Mouse (Mus musculus): ENCODE measurements around the gene Mitd1. TPM values are rescaled to one million over a fixed set of nuclear protein-coding genes. Genes with fewer than 3 reads are reported as not detected.
A peak's percentile ranks its signal among the peaks of the same experiment; 100 is the strongest.

Gene Mitd1
- total RNA-seq (2021): 1 to 10 TPM; 3.4 to 4.9 TPM

- intact Hi-C loops (cut with DNase I): loop anchor here (1.0 to 5.0 kb wide), 3 partner anchors 25 to 237 kb away; partner anchors contain the start of genes Rev1 and Txndc9
- peak; percentile 90 to 92 for DNase-seq
These were observed at the start of gene Mitd1, which contains the start of gene Mrpl30 for GRCm38 (mm10) chr1:37890025-37890652. Gene Mitd1 (minus strand): TSS chr1:37890411. Gene Mrpl30 (plus strand): TSS chr1:37890477.

DNA sequence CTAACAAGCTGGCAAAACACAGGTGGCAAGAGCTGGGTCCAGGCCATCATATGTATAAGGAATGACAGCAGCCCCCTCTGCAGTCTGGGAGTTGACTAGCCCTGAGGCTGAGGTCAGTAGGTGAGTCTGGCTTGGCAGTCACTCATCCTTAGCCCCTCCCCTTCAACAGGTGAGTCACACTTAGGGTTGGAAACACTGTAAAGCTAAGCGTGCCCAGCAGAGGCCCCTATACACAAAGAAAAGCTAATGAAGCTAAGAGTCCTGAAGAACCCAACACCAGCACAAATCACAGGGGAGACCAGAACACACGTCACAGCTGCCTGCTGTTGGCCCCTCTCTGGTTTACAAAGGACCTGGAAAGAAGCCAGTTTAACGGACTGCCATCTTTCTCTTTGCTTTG is 41.6 kb upstream of the Mitd1 start:
- DNase-seq: no peak
- intact Hi-C loops (cut with DNase I): no loop called here

GRCm38 (mm10) chr1:37925971-37926370 is 35.8 kb upstream of the Mitd1 start:
- intact Hi-C loops (cut with DNase I): no loop called here
- DNase-seq: no peak

DNA sequence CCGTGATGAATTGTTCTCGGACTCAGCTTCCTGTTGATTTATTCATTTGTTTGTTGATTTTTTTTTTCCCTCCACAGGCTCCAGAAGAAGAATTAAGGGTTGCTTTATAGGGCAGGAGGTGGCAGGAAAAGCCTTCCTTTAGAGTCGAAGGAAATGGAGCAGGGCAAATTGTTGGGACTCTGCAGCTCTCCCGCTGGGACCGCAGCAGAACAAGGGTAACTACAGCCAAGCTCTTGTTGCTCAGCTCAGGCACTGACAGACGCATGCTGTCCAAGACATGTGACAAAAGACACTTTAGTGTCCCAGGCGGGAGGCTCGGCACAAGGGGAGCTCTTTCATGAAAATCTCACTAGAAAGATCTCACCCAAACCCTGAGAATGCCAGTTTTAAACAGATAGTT is 32.3 kb upstream of the Mitd1 start:
- intact Hi-C loops (cut with DNase I): no loop called here
- DNase-seq: no peak

GRCm38 (mm10) chr1:37918096-37918495 is 27.9 kb upstream of the Mitd1 start:
- intact Hi-C loops (cut with DNase I): no loop called here
- no peak for DNase-seq

- intact Hi-C loops (cut with DNase I): no loop called here
- no peak for DNase-seq
These were observed 27.5 kb upstream of the Mitd1 start for GRCm38 (mm10) chr1:37917666-37918065.

DNA sequence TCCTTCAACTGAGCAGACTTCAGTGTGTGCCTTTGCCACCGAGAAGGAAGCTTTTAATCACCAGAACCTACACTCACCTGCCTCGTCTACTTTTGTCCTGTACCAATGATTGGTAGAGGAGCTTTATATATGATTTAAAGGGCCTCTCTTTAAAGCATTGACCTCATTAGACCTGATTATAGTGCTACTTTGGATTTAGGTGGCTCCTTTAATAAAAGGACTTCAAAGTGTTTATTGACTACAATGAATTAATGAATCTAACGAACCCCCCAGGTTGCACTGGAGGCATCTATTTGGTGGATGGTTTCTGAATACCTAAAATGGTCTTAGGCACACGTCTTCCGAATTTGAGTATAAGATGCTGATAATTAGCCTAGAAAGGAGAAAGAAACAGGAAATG is 26.2 kb upstream of the Mitd1 start, which contains the start of gene Lyg2:
Gene Lyg2 (minus strand): TSS at position 101 of the 400 bp plus-strand sequence.
- intact Hi-C loops (cut with DNase I): no loop called here
- DNase-seq: no peak

DNA sequence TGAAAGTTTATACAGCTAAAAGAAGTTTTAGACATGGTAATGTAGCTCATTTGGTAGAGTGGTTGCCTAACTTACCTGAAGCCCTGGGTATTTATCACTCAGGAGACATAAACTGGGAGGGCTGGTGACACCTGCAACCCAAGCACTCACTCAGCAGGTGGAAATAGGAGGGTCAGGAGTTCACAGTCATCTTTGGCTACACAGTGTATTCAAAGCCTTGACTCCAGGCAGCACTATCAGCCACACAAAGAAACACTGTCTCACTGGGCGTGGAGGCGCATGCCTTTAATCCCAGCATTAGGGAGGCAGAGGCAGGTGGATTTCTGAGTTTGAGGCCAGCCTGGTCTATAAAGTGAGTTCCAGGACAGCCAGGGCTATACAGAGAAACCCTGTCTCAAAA is 22.5 kb upstream of the Mitd1 start:
- intact Hi-C loops (cut with DNase I): no loop called here
- DNase-seq: no peak

DNA sequence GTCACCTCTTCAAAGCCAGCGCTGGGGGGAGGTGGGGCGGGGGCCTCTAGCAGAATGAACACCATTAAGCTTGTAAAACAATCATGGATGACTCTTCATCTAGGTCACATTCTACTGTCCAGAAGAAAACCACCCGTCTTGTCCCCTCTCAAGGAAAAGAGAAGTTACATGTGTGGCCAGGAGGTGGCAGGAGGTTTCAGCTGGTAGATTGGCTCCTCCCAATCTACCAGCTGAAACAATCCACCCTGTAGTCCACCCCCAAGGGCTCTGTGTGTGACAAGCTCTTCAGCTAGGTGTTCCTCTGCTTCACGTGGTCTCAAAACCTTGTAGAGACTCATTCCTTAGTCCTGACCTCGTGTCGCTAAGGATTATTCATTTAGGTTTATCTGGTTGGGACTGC is 13.0 kb upstream of the Mitd1 start:
- intact Hi-C loops (cut with DNase I): no loop called here
- peak in 1 of 2 experiments; percentile 5 for DNase-seq

- DNase-seq: no peak
- intact Hi-C loops (cut with DNase I): no loop called here
These were observed 10.1 kb upstream of the Mitd1 start for GRCm38 (mm10) chr1:37900288-37900687.

- intact Hi-C loops (cut with DNase I): no loop called here
- DNase-seq: no peak
These were observed 9.6 kb upstream of the Mitd1 start for GRCm38 (mm10) chr1:37899816-37900215.

DNA sequence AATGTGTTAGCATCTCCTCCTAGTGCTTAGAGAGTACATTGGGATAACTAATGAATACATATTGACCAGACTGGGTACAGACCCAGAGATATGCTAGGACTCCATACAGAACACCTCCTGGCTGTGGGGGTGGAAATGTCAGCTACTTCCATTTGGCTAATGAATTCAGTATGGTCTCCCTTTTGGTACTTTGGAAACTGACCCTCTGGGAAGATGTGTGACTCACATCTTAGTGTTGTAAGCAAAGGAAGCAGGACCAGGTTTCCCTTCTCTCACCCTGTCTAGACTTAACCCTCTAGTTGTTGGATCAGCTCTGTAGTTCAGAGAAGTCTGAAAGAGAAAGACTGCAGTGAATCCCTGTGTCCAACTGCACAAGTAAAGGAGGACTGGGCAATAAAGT is 4.4 kb upstream of the Mitd1 start:
- no peak for DNase-seq
- intact Hi-C loops (cut with DNase I): loop anchor here (5.0 kb wide), 1 partner anchor 233 kb away; the partner anchor contains the start of gene Rev1

- intact Hi-C loops (cut with DNase I): loop anchor here (2.0 to 5.0 kb wide), 2 partner anchors 105 to 236 kb away; partner anchors contain the start of genes Rev1 and Txndc9
- DNase-seq: no peak
These were observed 1.2 kb upstream of the Mitd1 start for GRCm38 (mm10) chr1:37891400-37891799.

DNA sequence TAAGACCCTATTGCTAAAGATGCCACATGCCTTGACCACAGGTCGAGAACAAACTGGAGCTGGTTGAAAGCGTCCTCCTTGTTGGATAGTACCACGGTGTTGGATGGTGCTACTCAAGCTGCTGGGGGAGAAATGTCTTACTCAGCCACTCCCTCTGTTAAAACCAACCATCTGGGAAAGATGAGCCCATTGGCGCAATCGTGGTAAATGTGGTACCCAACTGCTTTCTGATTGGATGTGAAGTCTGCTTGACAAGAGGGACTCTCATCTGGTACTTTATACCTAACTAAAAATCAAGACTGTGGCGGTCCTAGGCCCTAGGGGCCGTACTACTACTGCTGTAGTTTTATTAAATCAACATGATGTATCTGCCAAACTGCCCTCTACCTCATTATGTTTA is 1.0 kb downstream of the Mitd1 start:
- no peak for DNase-seq
- intact Hi-C loops (cut with DNase I): loop anchor here (2.0 kb wide), 1 partner anchor 16 kb away; no protein-coding TSS in a partner anchor

DNA sequence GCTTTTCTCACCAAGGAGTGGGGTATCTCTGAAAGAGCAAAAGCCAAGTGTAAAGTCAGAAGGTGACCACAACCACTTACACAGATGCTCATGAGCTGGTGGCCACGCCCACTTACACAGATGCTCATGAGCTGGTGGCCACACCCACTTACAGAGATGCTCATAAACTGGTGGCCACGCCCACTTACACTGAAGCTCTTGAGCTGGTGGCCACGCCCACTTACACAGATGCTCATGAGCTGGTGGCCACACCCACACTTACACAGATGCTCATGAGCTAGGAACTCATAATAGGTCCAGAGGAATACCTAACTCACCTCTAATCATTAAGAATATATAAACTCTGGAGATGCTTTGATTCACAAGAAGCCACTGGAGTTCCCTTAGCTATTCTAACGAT is 5.8 kb downstream of the Mitd1 start:
- intact Hi-C loops (cut with DNase I): no loop called here

DNA sequence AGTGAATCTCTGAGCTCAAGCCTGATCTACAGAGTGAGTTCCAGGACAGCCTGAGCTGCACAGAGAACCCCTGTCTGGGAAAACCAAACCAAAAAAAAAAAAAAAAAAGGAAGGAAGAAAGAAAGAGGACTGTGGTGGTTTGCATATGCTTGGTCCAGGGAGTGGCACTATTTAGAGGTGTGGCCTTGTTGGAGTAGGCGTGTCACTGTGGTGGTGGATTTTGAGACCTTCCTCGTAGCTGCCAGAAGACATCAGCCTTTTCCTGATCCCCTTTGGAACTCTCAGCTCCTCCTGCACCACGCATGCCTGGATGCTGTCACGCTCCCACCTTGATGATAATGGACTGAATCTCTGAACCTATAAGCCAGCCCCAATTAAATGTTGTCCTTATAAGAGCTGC is 6.8 kb downstream of the Mitd1 start:
- intact Hi-C loops (cut with DNase I): no loop called here
- DNase-seq: no peak

More for the DNA sequence above, 5.8 kb downstream of the Mitd1 start:
- no peak for DNase-seq

GRCm38 (mm10) chr1:37877736-37878460 is 12.3 kb downstream of the Mitd1 start:
- no peak for DNase-seq
- intact Hi-C loops (cut with DNase I): no loop called here

GRCm38 (mm10) chr1:37873157-37873556 is 17.1 kb downstream of the Mitd1 start:
- intact Hi-C loops (cut with DNase I): loop anchor here (2.0 kb wide), 1 partner anchor 16 kb away; no protein-coding TSS in a partner anchor
- DNase-seq: no peak

GRCm38 (mm10) chr1:37872131-37873067 is 17.8 kb downstream of the Mitd1 start:
- peak; percentile 72 to 77 for DNase-seq
- intact Hi-C loops (cut with DNase I): loop anchor here (2.0 kb wide), 1 partner anchor 16 kb away; no protein-coding TSS in a partner anchor

DNA sequence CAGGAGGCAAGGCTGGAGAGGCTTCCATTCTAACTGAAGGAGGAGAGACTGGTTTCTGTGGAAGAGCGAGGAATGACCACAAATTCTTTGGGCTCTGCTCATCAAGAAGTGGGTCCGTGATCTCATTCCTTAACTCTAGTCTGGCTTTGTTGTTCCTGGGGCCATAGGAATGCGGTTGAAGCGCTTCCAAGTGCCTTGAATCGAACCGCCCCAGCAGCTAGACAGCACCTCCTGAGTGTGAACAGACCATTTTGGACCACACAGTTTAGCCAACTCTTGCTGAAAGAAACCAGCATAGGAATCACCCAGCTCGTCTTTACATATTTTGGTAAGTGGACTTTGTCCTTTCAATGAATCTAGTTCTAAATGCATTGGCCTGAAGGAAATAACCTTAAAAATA is 18.5 kb downstream of the Mitd1 start, which contains the start of gene Lipt1:
Gene Lipt1 (plus strand): TSS at position 35 of the 400 bp plus-strand sequence.
- intact Hi-C loops (cut with DNase I): loop anchor here (2.0 kb wide), 1 partner anchor 17 kb away; no protein-coding TSS in a partner anchor
- DNase-seq: peak in 1 of 2 experiments; percentile 26

Data from heart, postnatal 36 days (tissue).